Mouse (Mus musculus) brain, embryonic 14.5 days (tissue): Measurements from ENCODE around the gene Sec61a1.

Experiments used
- CTCF ChIP-seq: fragments of 200-500 bp; IDR thresholded peaks from 2 replicates; pipeline ENCODE4 v1.5.1; 2012; ENCODE audit warnings: inconsistent platforms, mild to moderate bottlenecking, moderate library complexity, borderline replicate concordance; ENCODE audit not compliant: insufficient read depth, insufficient read length; ENCODE audit errors: extremely low read depth
- POLR2A ChIP-seq: fragments of 200-500 bp; IDR thresholded peaks from 2 replicates; pipeline ENCODE4 v1.6.1; 2012; ENCODE audit warnings: mild to moderate bottlenecking, inconsistent platforms, borderline replicate concordance; ENCODE audit not compliant: poor library complexity, insufficient read depth, insufficient read length, severe bottlenecking; ENCODE audit errors: extremely low read depth

DNA sequence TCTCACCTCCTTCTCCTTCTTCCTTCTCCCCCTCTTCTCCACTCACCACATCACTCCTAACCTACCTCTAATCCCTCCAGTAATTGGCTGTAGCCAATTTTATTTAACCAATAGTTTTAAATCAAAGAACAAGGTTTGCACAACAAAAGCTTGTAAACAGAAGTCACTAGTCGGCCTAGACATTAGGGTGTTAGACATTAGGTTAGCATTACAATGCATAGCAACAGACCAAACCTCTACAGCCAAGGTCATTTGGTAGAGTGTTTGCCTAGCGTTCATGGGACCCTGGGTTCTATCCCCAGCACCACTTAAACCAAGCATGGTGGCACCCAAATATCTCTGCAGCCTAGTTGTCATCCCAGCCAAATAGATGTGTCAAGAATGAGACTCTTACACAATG lies 64.2 kb downstream of the Sec61a1 start:
- TF ChIP-seq CTCF = no peak
- no peak for TF ChIP-seq POLR2A
